Mouse (Mus musculus) testis, adult 2 months (tissue): ENCODE measurements at regions not wholly inside any gene's neighbourhood (a gene's known extent, or its start where the extent isn't known, plus 50 kb on each side); places are given as distances from the start of the nearest gene placed in this dataset.

ENCODE experiments used
- CTCF ChIP-seq: fragments of 200-500 bp; IDR thresholded peaks from 2 replicates; pipeline ENCODE4 v1.5.1; 2012; ENCODE audit warnings: low read depth, mild to moderate bottlenecking, inconsistent platforms, low read length, moderate library complexity; ENCODE audit not compliant: control insufficient read depth, insufficient read depth, insufficient replicate concordance
- POLR2A ChIP-seq: fragments of 200-500 bp; IDR thresholded peaks from 2 replicates; pipeline ENCODE4 v1.6.1; 2012; ENCODE audit warnings: low read depth, mild to moderate bottlenecking, inconsistent platforms, low read length, moderate library complexity; ENCODE audit not compliant: control insufficient read depth

DNA sequence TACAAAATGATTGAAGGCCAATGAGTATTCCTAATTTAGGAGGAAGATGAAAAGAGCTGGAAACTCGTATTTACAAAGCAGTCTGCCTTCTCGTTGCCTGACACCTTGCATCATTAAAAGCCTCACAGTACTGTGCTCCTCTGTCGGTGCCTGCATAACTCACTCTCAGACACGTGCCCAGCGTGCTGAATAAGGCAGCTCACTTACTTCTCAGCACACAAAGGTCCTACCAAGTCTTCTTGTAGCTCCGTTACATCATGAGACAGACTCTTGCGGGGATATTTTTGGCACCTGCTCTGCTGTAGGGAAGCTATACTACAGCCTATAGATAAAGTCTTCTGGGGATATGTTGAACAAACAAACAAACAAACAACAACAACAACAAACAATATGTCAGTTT lies 400.0 kb upstream of the Atp11b start:
- no peak for TF ChIP-seq POLR2A
- TF ChIP-seq CTCF = no peak
